Mouse (Mus musculus): ENCODE data around the gene Fxr1. TPM values are rescaled to one million over a fixed set of nuclear protein-coding genes. Genes with fewer than 3 reads are reported as not detected.

Fxr1 gene
- polyA plus RNA-seq (2012; rRNA removed): 3.6 and 4.4 TPM in 2 replicates

DNA sequence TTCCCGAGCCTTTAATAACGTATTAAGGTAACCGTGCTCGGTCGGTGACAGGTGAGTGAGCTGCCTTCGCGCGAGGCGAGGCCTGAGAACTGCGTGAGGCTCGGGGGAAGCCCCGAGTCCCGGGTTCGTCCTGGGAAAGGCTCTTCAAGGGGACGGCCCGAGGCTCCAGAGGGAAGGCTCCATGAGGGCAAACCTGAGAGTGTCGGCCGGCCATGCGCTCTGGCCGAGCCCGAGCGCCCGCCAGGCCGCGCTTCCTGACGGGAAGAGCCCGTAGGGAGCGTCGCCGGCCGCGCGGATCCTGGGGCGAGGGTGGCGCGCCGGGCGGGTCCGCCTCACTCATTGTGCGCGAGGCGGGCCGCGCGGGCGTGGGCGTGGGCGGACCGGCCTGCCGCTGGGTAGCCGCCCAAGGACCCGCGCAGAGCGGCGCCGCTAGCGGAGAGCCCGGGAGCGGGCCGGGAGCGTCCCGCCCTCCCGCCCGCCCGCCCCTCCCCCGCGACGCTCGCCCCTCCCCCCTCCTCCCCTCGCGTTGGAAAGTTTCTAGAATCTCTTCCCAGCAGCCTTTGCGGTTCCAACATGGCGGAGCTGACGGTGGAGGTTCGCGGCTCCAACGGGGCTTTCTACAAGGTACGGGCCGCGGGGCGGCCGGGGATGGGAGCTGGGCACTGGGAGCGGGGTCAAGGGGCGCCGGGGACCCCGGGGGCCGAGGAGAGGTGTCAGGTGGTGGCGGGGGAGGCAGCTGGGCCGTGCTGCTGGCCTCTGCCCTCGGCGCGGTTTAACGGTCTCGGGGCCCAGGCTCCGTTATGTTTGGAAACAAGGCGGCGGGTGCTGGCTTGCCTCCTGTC lies at the start of gene Fxr1:
Gene Fxr1 (plus strand): TSS at position 404 of the 842 bp plus-strand sequence.

DNA sequence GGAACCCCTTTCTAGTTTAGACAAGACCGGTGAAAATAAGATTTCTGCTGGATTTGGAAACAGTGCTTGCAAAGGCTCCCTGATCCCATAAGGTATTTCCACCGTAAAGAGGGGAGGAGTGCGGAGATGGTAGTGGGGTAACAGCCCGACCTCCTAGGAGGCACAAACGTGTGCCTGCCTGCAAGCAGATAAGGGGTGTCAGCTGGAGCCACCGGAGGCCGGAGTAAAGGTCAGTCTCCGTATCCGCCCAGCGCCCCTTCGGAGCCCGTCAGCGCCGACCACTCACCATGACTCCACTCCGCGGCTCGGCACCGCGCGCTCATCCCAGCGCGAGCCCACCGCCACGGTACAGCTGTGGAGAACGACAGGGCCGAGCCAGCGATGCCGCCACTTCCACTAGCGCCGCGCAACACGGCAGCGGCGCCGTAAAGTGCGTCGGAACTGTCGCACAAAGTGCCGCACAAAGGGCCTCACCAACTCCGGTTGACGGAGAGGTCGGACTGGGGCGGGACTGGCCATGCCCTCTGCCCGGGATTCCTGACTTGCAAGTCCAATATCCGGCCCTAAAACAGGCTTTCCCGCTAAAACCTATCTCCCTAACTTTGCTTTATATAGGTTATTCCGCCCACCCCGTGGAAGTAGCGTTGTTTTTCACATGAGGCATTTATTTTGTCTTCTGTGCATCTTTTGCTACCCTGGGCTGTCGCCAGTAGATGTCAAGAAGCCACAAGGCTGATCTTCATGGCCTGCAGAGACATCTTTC lies 61.3 kb downstream of the Fxr1 start, which contains the start of gene Dnajc19:
Gene Dnajc19 (minus strand): TSS at position 422 of the 763 bp plus-strand sequence.

Other genes starting within 250 kb of the Fxr1 start
- gene Ttc14, start 220.1 kb upstream of the Fxr1 start, polyA plus RNA-seq (2012; rRNA removed): 35.0 and 40.6 TPM in 2 replicates
- gene Ccdc39, start 175.6 kb upstream of the Fxr1 start, polyA plus RNA-seq (2012; rRNA removed): 0.29 TPM in 1 of 2 replicates, not detected in the other
- 71.2 and 82.5 TPM in 2 replicates for gene Dnajc19, start 61.4 kb downstream of the Fxr1 start, polyA plus RNA-seq (2012; rRNA removed)

Data from colon, adult 2 months (tissue).